Mouse (Mus musculus) T-helper 17 cell (primary cell): ENCODE data around the gene Slc36a2.

Experiments used
- in situ Hi-C, 2 experiments: fragments of 300-600 bp; cut with MboI, MseI; formaldehyde crosslinking; loops; 1 replicate in 1 of 2; 2 replicates in 1 of 2; pipeline ENCODE4 v1.15.1; 2025; ENCODE audit warnings: high pct_unique_total_duplicates in 2 of 2

Gene Slc36a2

DNA sequence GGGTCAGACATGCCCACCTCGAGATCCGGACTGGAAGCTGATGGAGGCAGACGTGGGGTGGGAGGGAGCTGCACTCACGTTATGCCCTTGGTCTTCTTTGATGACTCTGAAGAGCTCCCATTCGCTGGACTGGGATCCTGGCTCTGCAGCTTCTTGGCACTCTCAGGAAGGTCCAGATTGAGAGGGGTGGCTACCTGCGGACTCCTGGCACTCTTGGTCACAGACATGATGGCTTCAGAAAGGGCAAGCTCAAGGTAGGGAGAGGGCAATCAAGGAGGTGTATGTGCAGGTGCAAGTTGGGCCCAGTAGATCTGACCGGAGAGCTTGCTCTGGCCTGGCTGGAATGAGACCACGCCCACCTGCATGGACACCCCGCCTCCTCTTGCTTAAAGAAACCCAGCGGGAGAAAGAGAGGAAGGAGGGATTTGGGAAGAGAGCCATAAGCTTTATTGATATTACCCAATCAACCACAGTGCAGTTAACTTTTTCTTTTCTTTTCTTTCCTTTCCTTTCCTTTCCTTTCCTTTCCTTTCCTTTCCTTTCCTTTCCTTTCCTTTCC lies at the start of gene Slc36a2:
Gene Slc36a2 (minus strand): TSS at position 345 of the 559 bp plus-strand sequence.
- in situ Hi-C loops = loop anchor here in 1 of 2 experiments (25.0 kb wide), 1 partner anchor 202 kb away; no protein-coding TSS in a partner anchor

DNA sequence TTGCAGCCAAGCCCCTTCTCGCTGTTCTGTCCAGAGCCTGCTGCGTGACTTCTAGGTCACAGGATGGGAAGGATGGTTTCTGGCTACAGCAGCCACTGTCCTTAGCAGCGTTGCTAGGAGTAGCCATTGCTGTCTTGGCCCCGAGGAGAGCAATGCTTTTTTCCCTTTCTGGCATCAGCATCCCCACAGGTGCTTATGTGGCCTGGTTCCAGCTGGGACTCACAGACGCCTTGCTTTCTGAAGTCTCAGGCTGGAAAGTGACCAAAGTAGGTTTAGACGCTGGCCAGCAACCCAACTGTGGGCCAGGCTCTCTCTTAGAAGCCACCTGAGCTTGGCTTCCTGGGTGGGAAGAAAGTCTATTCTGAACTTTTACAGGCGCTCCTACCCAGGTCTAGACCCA lies 49.4 kb upstream of the Slc36a2 start:
- in situ Hi-C loops = no loop called here

DNA sequence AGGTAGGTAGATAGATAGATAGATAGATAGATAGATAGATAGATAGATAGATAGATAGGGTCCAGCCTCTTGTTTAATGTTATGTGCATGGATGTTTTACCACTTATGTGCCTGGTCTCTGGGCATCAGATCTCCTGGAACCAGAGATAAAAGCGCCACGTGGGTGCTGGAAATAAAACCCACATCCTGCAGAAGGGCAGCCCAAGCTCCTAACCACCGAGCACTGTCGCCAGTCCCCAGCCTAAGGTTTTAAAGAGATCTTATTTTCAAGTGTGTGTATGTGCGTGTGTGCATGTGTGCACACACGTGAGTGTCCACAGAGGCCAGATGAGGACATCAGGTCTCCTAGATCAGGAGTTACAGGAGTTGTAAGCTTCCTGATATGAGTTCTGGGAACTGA lies 46.2 kb upstream of the Slc36a2 start:
- in situ Hi-C loops = no loop called here

GRCm38 (mm10) chr11:55221306-55221705 lies 36.4 kb upstream of the Slc36a2 start:
- in situ Hi-C loops = loop anchor here in 1 of 2 experiments (10.0 kb wide), 1 partner anchor 1997 kb away; no protein-coding TSS in a partner anchor

DNA sequence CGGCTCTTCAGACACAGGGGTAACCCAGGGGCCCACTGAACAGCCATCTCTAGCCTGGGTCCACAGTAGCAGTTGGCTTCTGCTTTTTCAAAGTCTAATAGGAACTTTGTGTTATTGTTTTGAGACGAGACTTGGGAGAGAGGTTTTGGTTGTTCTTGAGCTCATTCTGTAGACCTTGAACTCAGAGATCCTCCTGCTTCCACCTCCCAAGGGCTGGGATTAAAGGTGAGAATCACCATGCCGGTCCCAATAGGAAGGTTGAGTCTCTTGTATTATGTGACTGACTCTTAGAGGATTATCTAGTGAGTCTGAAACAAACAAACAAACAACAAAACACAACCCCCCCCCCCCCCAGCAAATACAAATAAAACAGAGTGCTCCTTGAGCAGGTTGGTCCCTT lies 33.6 kb upstream of the Slc36a2 start:
- in situ Hi-C loops = loop anchor here in 1 of 2 experiments (10.0 kb wide), 1 partner anchor 226 kb away; no protein-coding TSS in a partner anchor

- in situ Hi-C loops = loop anchor here in 1 of 2 experiments (10.0 kb wide), 1 partner anchor 227 kb away; no protein-coding TSS in a partner anchor
These were observed 33.0 kb upstream of the Slc36a2 start for GRCm38 (mm10) chr11:55217880-55218279.

DNA sequence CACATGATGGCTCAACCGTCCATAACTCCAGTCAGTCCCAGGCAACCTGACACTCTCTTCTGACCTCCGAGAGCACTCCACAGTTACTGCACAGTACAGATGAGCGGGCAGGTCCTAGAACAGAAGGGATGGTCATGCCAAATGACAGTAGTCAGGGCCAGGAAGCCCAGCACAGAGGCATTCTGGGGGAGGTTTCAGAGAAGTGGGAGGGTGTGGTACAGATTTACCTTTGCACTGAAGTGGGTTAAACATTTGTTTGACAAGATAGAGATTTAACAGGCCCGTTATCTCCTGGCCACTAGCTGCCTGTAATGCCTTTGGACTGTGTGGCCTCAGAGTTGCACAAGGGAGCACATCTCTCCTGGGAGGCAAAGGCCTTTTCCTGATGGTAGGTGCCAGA lies 32.5 kb upstream of the Slc36a2 start:
- in situ Hi-C loops = loop anchor here in 1 of 2 experiments (10.0 kb wide), 1 partner anchor 227 kb away; no protein-coding TSS in a partner anchor

DNA sequence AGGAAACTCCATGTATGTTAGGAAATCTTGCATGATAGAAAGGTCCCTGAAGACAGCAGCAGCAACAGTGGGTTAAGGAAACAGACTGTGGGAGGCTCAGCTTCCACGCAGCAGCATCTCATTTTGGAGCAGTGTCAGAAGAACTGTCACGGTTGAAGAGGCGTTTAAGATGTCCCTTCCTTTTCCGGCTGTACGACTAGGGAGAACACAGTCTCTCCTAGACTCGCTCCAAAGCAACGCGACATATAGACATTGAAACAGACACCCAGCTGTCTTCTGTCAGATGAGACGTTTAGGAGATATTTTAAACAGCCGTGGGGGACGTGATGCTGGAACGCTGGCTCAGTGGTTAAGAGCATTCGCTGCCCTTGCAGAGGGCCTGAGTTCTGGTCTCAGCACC lies 32.0 kb upstream of the Slc36a2 start:
- in situ Hi-C loops = loop anchor here in 1 of 2 experiments (10.0 kb wide), 1 partner anchor 228 kb away; no protein-coding TSS in a partner anchor

GRCm38 (mm10) chr11:55216061-55216460 lies 31.2 kb upstream of the Slc36a2 start:
- in situ Hi-C loops = loop anchor here in 1 of 2 experiments (10.0 kb wide), 1 partner anchor 229 kb away; no protein-coding TSS in a partner anchor

GRCm38 (mm10) chr11:55214978-55215377 lies 30.1 kb upstream of the Slc36a2 start:
- in situ Hi-C loops = loop anchor here in 1 of 2 experiments (10.0 kb wide), 1 partner anchor 230 kb away; no protein-coding TSS in a partner anchor

GRCm38 (mm10) chr11:55214161-55214560 lies 29.3 kb upstream of the Slc36a2 start:
- in situ Hi-C loops = loop anchor here in 1 of 2 experiments (10.0 kb wide), 1 partner anchor 231 kb away; no protein-coding TSS in a partner anchor

DNA sequence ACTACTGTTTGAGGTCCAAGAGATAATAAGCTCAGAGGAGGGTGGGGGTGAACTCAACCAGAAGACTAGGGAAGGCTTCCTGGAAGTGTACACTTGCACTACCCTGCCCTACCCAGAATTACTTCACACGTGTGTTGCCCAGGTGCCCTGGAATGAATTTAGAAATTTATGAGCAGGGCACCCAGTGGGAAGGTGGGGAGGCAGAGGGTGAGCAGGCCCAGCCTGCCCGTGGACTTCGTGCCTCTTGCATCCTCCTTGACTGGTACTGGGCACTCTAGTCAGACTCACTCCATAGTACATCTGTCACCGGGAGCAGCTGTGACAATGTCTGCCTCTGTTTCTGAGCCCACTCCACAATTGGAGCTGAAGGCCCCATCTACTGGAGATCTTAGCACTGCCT lies 28.6 kb upstream of the Slc36a2 start:
- in situ Hi-C loops = loop anchor here in 1 of 2 experiments (10.0 kb wide), 1 partner anchor 231 kb away; no protein-coding TSS in a partner anchor

DNA sequence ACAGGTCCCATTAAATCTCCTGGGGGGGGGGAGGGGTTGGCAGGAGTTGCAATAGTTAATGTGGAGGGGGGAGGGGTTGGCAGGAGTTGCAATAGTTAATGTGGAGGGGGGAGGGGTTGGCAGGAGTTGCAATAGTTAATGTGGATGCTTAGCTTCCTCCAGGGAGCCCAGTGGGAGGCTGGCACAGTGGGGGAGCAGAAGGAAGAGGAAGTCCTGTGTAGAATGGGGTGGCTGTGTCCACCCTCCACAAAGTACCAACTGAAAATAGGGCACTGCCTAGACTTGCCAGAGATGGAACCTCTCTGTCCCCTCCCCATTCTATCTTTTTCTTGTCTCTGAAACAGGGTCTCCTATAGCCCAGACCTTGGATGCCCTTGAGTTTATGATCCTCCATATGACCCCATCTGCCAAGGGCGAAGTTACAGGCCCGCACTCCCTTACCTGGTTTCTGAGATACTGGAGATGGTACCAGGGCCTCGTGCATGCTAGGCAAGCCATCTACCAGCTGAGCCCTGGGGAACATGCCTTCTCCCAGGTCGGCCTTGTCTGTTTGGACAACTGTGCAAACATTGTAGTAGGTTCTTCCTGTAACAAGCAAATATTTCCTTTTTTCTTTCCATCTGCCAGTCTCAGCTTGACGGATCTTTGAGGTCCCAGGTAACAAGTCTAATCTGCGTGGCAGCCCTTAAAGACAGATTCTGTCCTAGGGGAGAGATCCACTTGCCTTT lies 24.9 kb upstream of the Slc36a2 start:
- in situ Hi-C loops = loop anchor here in 1 of 2 experiments (10.0 kb wide), 1 partner anchor 235 kb away; no protein-coding TSS in a partner anchor

DNA sequence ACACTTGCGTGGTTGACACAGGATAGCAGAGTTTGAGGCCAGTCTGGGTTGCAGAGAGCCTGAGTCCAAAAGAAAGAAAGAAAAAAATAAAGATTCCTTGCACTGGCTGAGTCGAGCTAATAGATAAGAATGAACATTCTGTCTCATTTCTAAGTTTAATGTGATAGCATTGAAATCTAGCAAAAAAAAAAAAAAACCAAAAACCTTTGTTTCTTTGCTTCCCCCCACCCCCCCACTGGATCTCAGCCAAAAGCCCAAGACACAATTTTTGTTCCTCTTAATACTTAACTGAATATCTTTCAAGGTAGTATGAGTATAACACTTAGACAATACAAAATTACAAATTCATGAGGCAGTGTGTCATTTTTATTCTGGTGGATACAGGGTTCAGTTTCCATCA lies 24.2 kb upstream of the Slc36a2 start:
- in situ Hi-C loops = no loop called here

DNA sequence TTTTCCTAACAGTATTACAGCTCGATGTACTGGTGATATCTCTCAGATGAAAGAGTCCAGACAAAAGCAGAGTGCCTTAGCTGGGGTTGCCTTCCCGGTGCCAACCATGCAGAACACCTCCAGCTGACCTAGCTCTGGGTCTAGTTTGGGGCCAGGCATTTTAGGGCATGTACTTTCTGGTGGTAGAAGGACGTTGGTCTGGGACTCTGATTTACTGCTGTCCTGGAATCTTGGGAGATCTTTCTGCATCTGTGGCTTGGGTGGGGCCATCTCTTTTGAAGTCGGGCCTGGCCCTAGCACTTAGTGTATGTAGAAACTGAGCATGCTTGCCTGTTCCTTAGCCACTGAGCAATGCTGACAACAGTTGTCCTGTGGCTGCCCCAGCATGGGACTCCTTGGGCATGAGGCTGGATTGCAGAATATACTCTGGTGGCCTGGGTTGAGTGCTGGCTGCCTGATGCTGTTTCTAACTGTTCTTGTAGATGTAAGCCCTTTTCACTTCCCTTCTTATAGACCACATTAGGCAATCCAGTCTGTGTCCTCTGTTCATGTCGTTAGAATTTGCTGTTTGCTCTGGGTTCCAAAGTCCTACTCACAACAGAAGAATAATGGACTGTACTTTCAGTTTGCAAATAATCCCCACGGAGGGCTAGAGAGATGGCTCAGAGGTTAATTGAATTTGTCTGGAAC lies 23.3 kb upstream of the Slc36a2 start:
- in situ Hi-C loops = no loop called here

DNA sequence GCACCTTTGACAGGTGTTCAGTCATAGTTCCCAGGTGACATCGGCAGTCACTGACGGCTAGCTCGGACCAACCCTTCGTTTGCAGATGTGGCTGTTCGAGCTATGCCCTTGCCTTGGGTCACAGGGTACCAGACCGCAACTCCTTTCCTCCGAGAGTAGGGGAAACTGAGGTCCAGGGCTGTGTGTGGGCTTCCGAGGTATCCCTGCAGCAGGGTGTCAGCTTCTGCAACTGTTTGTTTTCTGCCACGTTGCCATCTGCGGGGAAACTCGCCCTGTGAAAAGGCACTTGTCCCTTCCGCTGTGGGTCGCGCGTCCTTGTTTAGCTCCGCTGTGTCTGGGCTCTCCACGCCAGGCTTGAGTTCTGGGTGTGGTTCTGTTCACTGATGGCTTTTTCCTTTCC lies 19.7 kb upstream of the Slc36a2 start:
- in situ Hi-C loops = loop anchor here (5.0 kb wide), 1 partner anchor 33 kb away; no protein-coding TSS in a partner anchor

DNA sequence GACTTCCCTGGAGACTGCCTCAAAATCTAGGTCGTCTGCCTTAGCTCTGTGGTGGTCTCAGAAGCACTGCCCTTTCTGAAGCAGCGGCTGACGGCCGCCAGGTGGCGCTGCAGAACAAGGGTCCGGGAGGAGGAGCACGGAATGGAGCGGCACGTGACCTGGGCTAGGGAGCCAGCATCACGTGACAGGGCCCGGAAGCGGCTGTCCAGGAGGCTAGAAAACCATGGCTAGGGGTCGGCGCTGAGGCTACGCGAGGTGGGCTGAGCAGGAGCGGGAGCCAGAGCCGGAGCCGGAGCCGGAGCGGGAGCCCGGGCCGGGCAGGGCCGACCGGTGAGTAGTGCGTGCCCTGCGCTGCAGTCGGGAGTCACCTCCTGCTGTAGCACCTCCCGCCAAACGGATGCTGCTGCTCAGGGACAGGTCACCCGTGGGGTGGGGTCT lies 19.3 kb upstream of the Slc36a2 start, which contains the start of gene Slc36a1:
Gene Slc36a1 (plus strand): TSS at position 192 of the 438 bp plus-strand sequence.
- in situ Hi-C loops = loop anchor here (5.0 kb wide), 1 partner anchor 33 kb away; no protein-coding TSS in a partner anchor

- in situ Hi-C loops = loop anchor here (10.0 to 25.0 kb wide), 2 partner anchors 187 to 189 kb away; no protein-coding TSS in a partner anchor
These were observed 13.0 kb upstream of the Slc36a2 start for GRCm38 (mm10) chr11:55197740-55198510.

DNA sequence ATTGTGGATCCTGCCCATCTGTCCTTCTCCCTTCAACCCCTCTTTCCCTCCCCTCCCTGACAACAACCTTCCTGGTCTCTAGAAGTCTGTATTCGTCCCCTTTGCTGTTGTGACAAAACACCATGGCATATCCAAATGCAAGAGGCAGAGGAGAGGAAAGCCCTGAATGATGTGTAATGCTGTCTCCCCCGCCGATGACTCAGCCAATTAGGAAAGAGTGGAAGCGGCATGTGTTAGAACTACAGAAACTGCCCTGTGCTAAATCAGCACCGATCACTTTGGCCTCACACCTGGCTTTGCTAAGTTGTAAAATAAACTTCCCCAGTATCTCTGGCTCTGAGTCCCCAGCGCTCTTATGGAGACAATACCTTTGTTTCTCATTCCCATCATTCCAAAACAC lies 12.2 kb upstream of the Slc36a2 start:
- in situ Hi-C loops = loop anchor here (10.0 to 25.0 kb wide), 2 partner anchors 188 to 190 kb away; no protein-coding TSS in a partner anchor

- in situ Hi-C loops = loop anchor here (10.0 to 25.0 kb wide), 2 partner anchors 195 to 197 kb away; no protein-coding TSS in a partner anchor
These were observed 5.3 kb upstream of the Slc36a2 start for GRCm38 (mm10) chr11:55190216-55190615.
